Mouse (Mus musculus) spleen, adult 2 months (tissue): ENCODE measurements around the gene Abhd12b.

ENCODE experiments used
- CTCF ChIP-seq: fragments of 200-500 bp; IDR thresholded peaks from 2 replicates; pipeline ENCODE4 v1.5.1; 2011; ENCODE audit warnings: mild to moderate bottlenecking, inconsistent platforms; ENCODE audit not compliant: insufficient read depth, insufficient read length, insufficient replicate concordance; ENCODE audit errors: extremely low read depth
- POLR2A ChIP-seq: fragments of 200-500 bp; IDR thresholded peaks from 2 replicates; pipeline ENCODE4 v1.6.1; 2011; ENCODE audit warnings: low read depth, low read length, inconsistent platforms

DNA sequence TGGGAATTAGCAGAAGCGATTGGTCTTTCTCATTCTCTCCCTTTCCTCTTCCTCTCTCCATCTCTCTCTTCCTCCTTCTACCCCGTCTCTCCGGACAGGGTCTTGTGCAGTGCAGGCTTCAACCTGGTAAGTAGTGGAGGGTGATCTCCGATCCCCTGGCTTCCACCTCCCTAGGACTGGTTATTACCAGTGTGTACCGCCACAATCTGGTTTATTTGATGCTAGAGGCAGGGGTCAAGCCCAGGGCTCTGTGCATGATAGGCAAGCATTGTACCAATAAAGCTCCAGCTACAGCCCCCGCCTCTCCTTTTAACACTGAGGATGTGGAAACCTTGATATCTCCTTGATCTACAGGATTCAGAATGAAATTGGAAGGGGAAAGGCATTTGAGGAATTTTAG lies 59.7 kb downstream of the Abhd12b start:
- TF ChIP-seq POLR2A (no peak), CTCF (no peak)
